Mouse (Mus musculus) lung, postnatal 4 days (tissue): Measurements from ENCODE around the gene Agap1.

Experiments
- DNase-seq, 2 experiments: peaks; one replicate each; pipeline ENCODE4 v3.0.0; 2021

The Agap1 gene

GRCm38 (mm10) chr1:89550061-89550869, 95.7 kb downstream of the Agap1 start:
- DNase-seq, result no peak

- no peak for DNase-seq
Observed at GRCm38 (mm10) chr1:89552470-89552869, 97.9 kb downstream of the Agap1 start.

GRCm38 (mm10) chr1:89553791-89554190, 99.2 kb downstream of the Agap1 start:
- DNase-seq, result no peak

GRCm38 (mm10) chr1:89554969-89555856, 100.6 kb downstream of the Agap1 start:
- peak in 1 of 2 experiments; percentile 33 for DNase-seq

GRCm38 (mm10) chr1:89556006-89556405, 101.4 kb downstream of the Agap1 start:
- DNase-seq, result no peak

GRCm38 (mm10) chr1:89557401-89557800, 102.8 kb downstream of the Agap1 start:
- DNase-seq, result no peak

GRCm38 (mm10) chr1:89558080-89558479, 103.5 kb downstream of the Agap1 start:
- no peak for DNase-seq

- DNase-seq, result no peak
Observed at GRCm38 (mm10) chr1:89563399-89563798, 108.8 kb downstream of the Agap1 start.

- no peak for DNase-seq
Observed at GRCm38 (mm10) chr1:89566578-89567488, 112.2 kb downstream of the Agap1 start.

- DNase-seq, result peak in 1 of 2 experiments; percentile 39
Observed at GRCm38 (mm10) chr1:89568546-89569405, 114.2 kb downstream of the Agap1 start.

- DNase-seq, result no peak
Observed at GRCm38 (mm10) chr1:89570522-89571299, 116.1 kb downstream of the Agap1 start.

- DNase-seq, result no peak
Observed at GRCm38 (mm10) chr1:89573486-89573885, 118.9 kb downstream of the Agap1 start.

- peak in 1 of 2 experiments; percentile 43 for DNase-seq
Observed at GRCm38 (mm10) chr1:89574941-89575890, 120.6 kb downstream of the Agap1 start.

- DNase-seq, result no peak
Observed at GRCm38 (mm10) chr1:89576174-89576890, 121.7 kb downstream of the Agap1 start.

- peak; percentile 44 to 47 for DNase-seq
Observed at GRCm38 (mm10) chr1:89576985-89577384, 122.4 kb downstream of the Agap1 start.

- peak; percentile 85 to 88 for DNase-seq
Observed at GRCm38 (mm10) chr1:89580031-89580998, 125.7 kb downstream of the Agap1 start.

- DNase-seq, result peak; percentile 75 to 77
Observed at GRCm38 (mm10) chr1:89580999-89581765, 126.6 kb downstream of the Agap1 start.
